Mouse (Mus musculus) erythroblast, adult 5-6 weeks (primary cell): ENCODE results near the gene Cd3eap. TPM values are rescaled to one million over a fixed set of nuclear protein-coding genes. Genes with fewer than 3 reads are reported as not detected.

ENCODE experiments used
- ATAC-seq: replicated peaks from 2 replicates; pipeline ENCODE4 v1.8.0; 2016; ENCODE audit warnings: moderate number of reproducible peaks, mild to moderate bottlenecking, moderate TSS enrichment, inconsistent platforms; ENCODE audit not compliant: poor library complexity, low FRiP score, severe bottlenecking
- total RNA-seq, 2 experiments: library from RNA; stranded (forward) in 1 of 2; stranded (reverse) in 1 of 2; fragments of 150-400 nt in 1 of 2; fragments of 200-764, 138-1000 nt in 1 of 2; gene quantifications; 2 replicates each; pipeline versions ENCODE4 v1.2.3 to v1.2.4; 2015 to 2017; ENCODE audit warnings: low replicate concordance in 2 of 2

Cd3eap gene
- total RNA-seq, 2 experiments from 2014 or later = 1.2 to 2.6 TPM

DNA sequence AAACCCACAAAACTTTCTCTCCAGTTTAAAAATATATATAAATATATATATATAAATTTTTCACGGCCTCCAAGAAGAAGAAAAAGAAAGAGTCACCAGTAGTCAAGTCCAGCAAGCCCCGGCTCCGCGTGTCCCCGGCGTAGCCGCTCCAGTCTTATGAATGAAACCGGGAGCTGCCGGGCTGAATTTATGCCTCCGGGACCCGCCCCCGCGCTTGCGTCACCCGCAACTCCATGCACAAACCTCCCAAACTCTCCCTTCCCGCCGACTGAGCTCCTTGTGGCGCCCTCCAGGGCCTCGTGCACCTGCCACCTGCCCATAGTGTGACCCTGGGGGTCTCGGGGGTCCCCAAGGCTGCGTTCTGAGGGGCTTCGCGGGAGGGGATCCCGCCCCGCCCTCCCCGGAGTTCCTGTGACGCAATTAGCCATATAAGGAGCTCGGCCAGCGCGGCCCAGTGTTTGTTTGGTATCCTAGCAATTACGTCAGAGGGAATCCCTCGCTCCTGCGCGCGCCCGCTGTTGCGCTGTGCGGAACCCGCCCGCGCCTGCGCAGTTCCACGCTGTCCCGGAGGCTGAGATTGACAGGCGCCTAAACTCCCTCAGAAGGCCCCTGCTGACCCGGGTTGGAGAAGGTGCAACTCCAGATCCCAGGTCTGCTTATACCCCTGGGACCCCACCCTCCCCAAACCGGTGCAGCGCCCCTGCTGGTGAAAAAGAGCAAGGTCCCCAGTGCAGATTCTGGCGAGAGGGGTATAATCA lies 49.2 kb downstream of the Cd3eap start, which contains the start of gene Fosb:
Gene Fosb (minus strand): TSS at position 168 of the 758 bp plus-strand sequence.
- ATAC-seq = peak; percentile 73

DNA sequence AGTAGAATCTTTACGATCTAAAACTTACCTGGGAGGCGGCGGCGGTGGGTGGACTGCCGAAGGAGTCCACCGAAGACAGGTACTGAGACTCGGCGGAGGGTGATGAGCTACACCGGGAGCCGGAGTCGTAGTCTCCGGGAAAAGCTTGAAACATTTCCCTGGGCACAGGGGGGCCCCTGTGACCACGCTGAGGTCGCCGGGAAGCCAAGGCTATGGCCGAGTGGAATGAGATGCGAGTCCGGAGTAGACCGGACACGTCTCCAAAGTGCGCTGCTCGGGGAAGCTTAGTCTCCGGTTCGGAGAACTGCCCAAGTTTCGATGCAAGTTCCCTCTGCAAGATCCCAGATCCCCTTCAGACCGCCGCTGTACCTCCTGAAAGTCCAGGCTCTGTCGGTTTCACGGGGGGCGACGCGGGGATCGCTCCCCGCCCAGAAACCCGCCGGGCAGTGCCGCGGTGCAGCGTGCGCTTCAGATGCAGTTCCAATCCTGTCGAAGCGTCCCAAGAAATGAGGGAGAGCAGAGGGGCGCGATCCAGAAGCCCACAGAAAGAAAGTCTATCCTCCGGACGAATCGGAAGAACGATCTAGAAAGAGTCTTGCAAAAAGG lies 49.9 kb downstream of the Cd3eap start:
- ATAC-seq = no peak

DNA sequence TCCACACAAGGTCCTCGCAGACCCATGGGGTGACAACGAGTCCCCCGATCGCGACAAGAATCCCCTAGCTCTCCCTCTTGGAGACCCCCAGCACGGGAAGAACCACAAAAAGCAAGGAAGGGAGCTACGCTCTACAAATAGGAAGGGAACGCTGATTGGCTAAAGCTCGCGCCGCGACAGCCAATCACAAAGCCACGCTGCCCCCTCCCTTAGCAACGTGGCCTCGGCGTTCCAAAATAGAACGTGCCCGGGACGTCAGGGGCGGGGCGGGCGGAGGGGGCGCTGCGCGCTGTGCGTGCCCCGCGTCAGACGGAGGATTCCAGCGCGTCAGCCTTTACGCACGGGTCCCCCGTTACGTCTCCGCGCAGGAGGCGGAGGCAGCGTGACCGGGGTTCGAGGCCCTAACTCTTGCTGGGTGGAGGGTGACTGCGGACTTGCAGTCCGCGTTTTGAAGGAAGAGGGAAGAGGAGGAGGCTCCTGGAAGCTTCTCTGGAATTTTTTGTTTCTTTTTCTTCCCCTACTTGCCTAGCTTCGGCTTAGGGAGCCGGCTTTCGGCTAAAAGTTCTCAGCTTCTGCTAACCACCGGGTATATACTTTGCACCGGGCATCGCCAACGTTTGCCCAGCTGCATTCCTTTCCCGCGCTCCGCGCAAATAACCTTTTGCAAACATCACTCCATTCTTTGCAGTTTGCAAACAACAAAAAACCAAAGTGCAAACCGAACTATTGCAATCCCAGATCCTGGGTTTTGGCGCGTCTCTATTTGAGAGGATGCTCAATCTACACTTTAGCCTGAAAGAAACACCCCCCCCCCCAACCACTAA lies 50.6 kb downstream of the Cd3eap start:
- ATAC-seq = peak; percentile 77

DNA sequence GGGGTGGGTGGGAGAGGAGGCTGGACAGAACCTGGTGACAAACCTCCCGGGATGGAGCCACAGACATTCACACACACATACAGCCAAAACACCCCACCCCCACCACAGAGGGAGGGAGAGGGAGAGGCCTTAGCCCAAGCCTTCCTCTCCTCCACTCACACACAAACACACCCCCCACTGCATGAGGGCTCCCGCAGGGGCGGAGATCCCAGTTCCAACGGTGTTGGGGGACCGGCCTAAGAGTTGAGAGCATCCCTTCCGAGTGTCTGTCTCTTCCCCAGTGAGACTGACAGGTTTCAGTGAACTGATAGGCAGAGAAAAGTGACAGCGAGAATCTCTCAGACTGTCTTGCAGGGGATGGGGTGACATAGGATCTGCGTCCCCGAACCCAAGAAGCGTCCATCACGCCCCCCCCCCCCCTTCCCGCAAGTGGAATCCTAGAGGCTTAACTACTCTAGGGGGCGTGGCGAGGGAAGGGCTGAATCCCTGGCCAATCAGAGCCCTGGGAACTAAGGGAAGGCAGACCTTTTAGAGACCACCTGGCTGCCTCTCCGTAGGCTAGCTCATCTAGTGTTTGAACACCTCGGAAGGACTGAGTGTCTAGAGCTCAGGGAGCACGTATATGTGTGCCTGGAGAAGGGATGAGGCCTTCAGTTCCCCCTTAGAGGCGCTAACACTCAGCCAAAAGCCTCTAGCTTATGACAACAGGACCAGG lies 51.4 kb downstream of the Cd3eap start:
- ATAC-seq = peak; percentile 25; the same call in 1 of the 2 replicates

DNA sequence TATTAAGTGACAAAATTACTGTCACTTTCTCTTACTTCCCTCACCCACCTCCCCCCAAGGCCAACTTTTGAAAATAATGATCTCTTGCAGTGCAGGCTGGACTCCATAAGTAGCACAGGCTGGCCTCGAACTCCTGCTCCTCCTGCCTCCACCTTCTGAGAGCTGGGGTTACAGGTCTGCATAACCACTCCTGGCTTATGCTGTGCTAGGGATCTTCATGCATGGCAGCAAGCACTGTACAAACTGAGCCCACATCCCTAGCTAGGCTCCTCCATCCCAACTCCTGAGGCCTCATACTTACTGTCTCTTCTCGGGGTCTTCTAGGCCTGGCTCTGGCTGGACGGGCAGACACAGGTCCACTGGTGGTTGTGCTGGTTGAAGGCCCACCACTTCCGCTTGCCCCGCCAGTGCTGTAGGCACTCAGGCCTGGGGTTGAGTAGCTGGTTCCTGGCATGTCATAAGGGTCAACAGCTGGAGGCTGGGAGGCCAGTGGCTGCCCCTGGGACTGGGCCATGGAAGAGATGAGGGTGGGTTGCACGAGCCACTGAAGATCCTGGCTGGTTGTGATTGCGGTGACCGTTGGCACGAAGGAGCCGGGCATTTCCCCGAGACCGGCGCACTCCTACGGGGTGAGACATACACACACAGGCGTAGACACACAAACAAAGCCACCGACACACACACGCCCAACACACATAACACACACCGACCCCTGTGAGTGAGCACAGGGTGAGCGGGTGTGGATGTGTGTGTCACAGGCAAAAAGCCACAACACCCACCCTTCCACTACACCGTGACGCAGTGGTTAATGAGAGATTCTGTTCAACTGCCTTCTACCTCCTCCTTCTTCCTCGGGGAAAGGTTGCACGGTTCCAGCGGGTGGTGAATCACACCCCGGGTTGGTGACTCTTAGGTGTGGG lies 52.2 kb downstream of the Cd3eap start:
- no peak for ATAC-seq

Other genes starting within 250 kb of the Cd3eap start
- not detected in 2 replicates for gene Gm4969, start 241.1 kb downstream of the Cd3eap start, total RNA-seq (2015; ENCODE audit: low replicate concordance)
- 0.28 TPM in 1 of 2 replicates, not detected in the other for gene Gm4969, start 241.1 kb downstream of the Cd3eap start, total RNA-seq (2017; ENCODE audit: low replicate concordance)
- 0.21 and 0.77 TPM in 2 replicates for gene Fbxo46, start 239.6 kb downstream of the Cd3eap start, total RNA-seq (2015; ENCODE audit: low replicate concordance)
- gene Fbxo46, start 239.6 kb downstream of the Cd3eap start, total RNA-seq (2017; ENCODE audit: low replicate concordance) = 2.1 and 2.5 TPM in 2 replicates
- gene Qpctl, start 210.2 kb downstream of the Cd3eap start, total RNA-seq (2015; ENCODE audit: low replicate concordance) = 1.3 and 6.7 TPM in 2 replicates
- gene Qpctl, start 210.2 kb downstream of the Cd3eap start, total RNA-seq (2017; ENCODE audit: low replicate concordance) = 0.70 and 1.3 TPM in 2 replicates
- gene Snrpd2, start 209.8 kb downstream of the Cd3eap start, total RNA-seq (2015; ENCODE audit: low replicate concordance) = 15.0 TPM in 2 replicates
- 20.2 and 22.0 TPM in 2 replicates for gene Snrpd2, start 209.8 kb downstream of the Cd3eap start, total RNA-seq (2017; ENCODE audit: low replicate concordance)
- 0.42 TPM in 1 of 2 replicates, not detected in the other for gene Gipr, start 193.4 kb downstream of the Cd3eap start, total RNA-seq (2015; ENCODE audit: low replicate concordance)
- not detected in 2 replicates for gene Gipr, start 193.4 kb downstream of the Cd3eap start, total RNA-seq (2017; ENCODE audit: low replicate concordance)
- 1.5 and 2.1 TPM in 2 replicates for gene Eml2, start 183.1 kb downstream of the Cd3eap start, total RNA-seq (2015; ENCODE audit: low replicate concordance)
- gene Eml2, start 183.1 kb downstream of the Cd3eap start, total RNA-seq (2017; ENCODE audit: low replicate concordance) = 2.8 and 3.7 TPM in 2 replicates
- 0.19 TPM in 1 of 2 replicates, not detected in the other for gene Gpr4, start 146.9 kb downstream of the Cd3eap start, total RNA-seq (2015; ENCODE audit: low replicate concordance)
- not detected in 2 replicates for gene Gpr4, start 146.9 kb downstream of the Cd3eap start, total RNA-seq (2017; ENCODE audit: low replicate concordance)
- 6.5 and 7.7 TPM in 2 replicates for gene Opa3, start 131.1 kb downstream of the Cd3eap start, total RNA-seq (2015; ENCODE audit: low replicate concordance)
- 2.1 and 5.6 TPM in 2 replicates for gene Opa3, start 131.1 kb downstream of the Cd3eap start, total RNA-seq (2017; ENCODE audit: low replicate concordance)
- 34.6 and 35.9 TPM in 2 replicates for gene Vasp, start 87.7 kb downstream of the Cd3eap start, total RNA-seq (2015; ENCODE audit: low replicate concordance)
- 32.5 and 56.6 TPM in 2 replicates for gene Vasp, start 87.7 kb downstream of the Cd3eap start, total RNA-seq (2017; ENCODE audit: low replicate concordance)
- not detected in 2 replicates for gene Ppm1n, start 79.4 kb downstream of the Cd3eap start, total RNA-seq (2015; ENCODE audit: low replicate concordance)
- not detected in 2 replicates for gene Ppm1n, start 79.4 kb downstream of the Cd3eap start, total RNA-seq (2017; ENCODE audit: low replicate concordance)
- not detected in 2 replicates for gene Rtn2, start 76.9 kb downstream of the Cd3eap start, total RNA-seq (2015; ENCODE audit: low replicate concordance)
- gene Rtn2, start 76.9 kb downstream of the Cd3eap start, total RNA-seq (2017; ENCODE audit: low replicate concordance) = not detected in 2 replicates
- 2.9 and 3.1 TPM in 2 replicates for gene Fosb, start 49.4 kb downstream of the Cd3eap start, total RNA-seq (2015; ENCODE audit: low replicate concordance)
- 2.2 and 3.8 TPM in 2 replicates for gene Fosb, start 49.4 kb downstream of the Cd3eap start, total RNA-seq (2017; ENCODE audit: low replicate concordance)
- gene Ercc1, start 14.7 kb downstream of the Cd3eap start, total RNA-seq (2015; ENCODE audit: low replicate concordance) = 8.6 and 8.8 TPM in 2 replicates
- gene Ercc1, start 14.7 kb downstream of the Cd3eap start, total RNA-seq (2017; ENCODE audit: low replicate concordance) = 4.6 and 5.2 TPM in 2 replicates
- gene Ppp1r13l, start 266 bp upstream of the Cd3eap start, total RNA-seq (2015; ENCODE audit: low replicate concordance) = 0.19 and 3.3 TPM in 2 replicates
- not detected in 2 replicates for gene Ppp1r13l, start 266 bp upstream of the Cd3eap start, total RNA-seq (2017; ENCODE audit: low replicate concordance)
- gene Ercc2, start 22.5 kb upstream of the Cd3eap start, total RNA-seq (2015; ENCODE audit: low replicate concordance) = 1.3 and 2.7 TPM in 2 replicates
- gene Ercc2, start 22.5 kb upstream of the Cd3eap start, total RNA-seq (2017; ENCODE audit: low replicate concordance) = 11.4 and 18.0 TPM in 2 replicates
- gene Klc3, start 44.6 kb upstream of the Cd3eap start, total RNA-seq (2015; ENCODE audit: low replicate concordance) = not detected in 2 replicates
- not detected in 2 replicates for gene Klc3, start 44.6 kb upstream of the Cd3eap start, total RNA-seq (2017; ENCODE audit: low replicate concordance)
- gene Ckm, start 45.3 kb upstream of the Cd3eap start, total RNA-seq (2015; ENCODE audit: low replicate concordance) = not detected in 2 replicates
- gene Ckm, start 45.3 kb upstream of the Cd3eap start, total RNA-seq (2017; ENCODE audit: low replicate concordance) = not detected in 2 replicates
- gene Mark4, start 99.3 kb upstream of the Cd3eap start, total RNA-seq (2015; ENCODE audit: low replicate concordance) = 1.9 and 5.2 TPM in 2 replicates
- 1.7 and 2.8 TPM in 2 replicates for gene Mark4, start 99.3 kb upstream of the Cd3eap start, total RNA-seq (2017; ENCODE audit: low replicate concordance)
- gene Exoc3l2, start 103.8 kb upstream of the Cd3eap start, total RNA-seq (2015; ENCODE audit: low replicate concordance) = not detected in 2 replicates
- not detected in 2 replicates for gene Exoc3l2, start 103.8 kb upstream of the Cd3eap start, total RNA-seq (2017; ENCODE audit: low replicate concordance)
- gene Bloc1s3, start 148.9 kb upstream of the Cd3eap start, total RNA-seq (2015; ENCODE audit: low replicate concordance) = 3.5 and 4.2 TPM in 2 replicates
- gene Bloc1s3, start 148.9 kb upstream of the Cd3eap start, total RNA-seq (2017; ENCODE audit: low replicate concordance) = 0.84 and 1.5 TPM in 2 replicates
- 17.9 and 18.8 TPM in 2 replicates for gene Trappc6a, start 148.9 kb upstream of the Cd3eap start, total RNA-seq (2015; ENCODE audit: low replicate concordance)
- gene Trappc6a, start 148.9 kb upstream of the Cd3eap start, total RNA-seq (2017; ENCODE audit: low replicate concordance) = 2.7 and 7.8 TPM in 2 replicates
- not detected in 2 replicates for gene Nkpd1, start 158.4 kb upstream of the Cd3eap start, total RNA-seq (2015; ENCODE audit: low replicate concordance)
- gene Nkpd1, start 158.4 kb upstream of the Cd3eap start, total RNA-seq (2017; ENCODE audit: low replicate concordance) = not detected in 2 replicates
- gene Ppp1r37, start 203.6 kb upstream of the Cd3eap start, total RNA-seq (2015; ENCODE audit: low replicate concordance) = 12.5 and 13.3 TPM in 2 replicates
- gene Ppp1r37, start 203.6 kb upstream of the Cd3eap start, total RNA-seq (2017; ENCODE audit: low replicate concordance) = 22.9 and 37.9 TPM in 2 replicates
- gene Zfp296, start 217.8 kb upstream of the Cd3eap start, total RNA-seq (2015; ENCODE audit: low replicate concordance) = not detected in 2 replicates
- gene Zfp296, start 217.8 kb upstream of the Cd3eap start, total RNA-seq (2017; ENCODE audit: low replicate concordance) = 0.84 TPM in 1 of 2 replicates, not detected in the other
- gene Gemin7, start 218.1 kb upstream of the Cd3eap start, total RNA-seq (2015; ENCODE audit: low replicate concordance) = 32.0 and 46.7 TPM in 2 replicates
- gene Gemin7, start 218.1 kb upstream of the Cd3eap start, total RNA-seq (2017; ENCODE audit: low replicate concordance) = 10.2 and 13.5 TPM in 2 replicates
- 0.96 and 2.3 TPM in 2 replicates for gene Clasrp, start 245.0 kb upstream of the Cd3eap start, total RNA-seq (2015; ENCODE audit: low replicate concordance)
- gene Clasrp, start 245.0 kb upstream of the Cd3eap start, total RNA-seq (2017; ENCODE audit: low replicate concordance) = 14.9 and 21.9 TPM in 2 replicates